Mouse (Mus musculus) WW6 (cell line): Measurements from ENCODE around the gene Kcnk4.
A peak's percentile ranks its signal among the peaks of the same experiment; 100 is the strongest.

ENCODE experiments used
- DNase-seq: peaks from one replicate; pipeline ENCODE4 v3.0.0-alpha.2; 2013; ENCODE audit warnings: low read depth, low spot score

The Kcnk4 gene

GRCm38 (mm10) chr19:6937541-6938465 lies 3.5 kb upstream of the Kcnk4 start:
- DNase-seq, result no peak

DNA sequence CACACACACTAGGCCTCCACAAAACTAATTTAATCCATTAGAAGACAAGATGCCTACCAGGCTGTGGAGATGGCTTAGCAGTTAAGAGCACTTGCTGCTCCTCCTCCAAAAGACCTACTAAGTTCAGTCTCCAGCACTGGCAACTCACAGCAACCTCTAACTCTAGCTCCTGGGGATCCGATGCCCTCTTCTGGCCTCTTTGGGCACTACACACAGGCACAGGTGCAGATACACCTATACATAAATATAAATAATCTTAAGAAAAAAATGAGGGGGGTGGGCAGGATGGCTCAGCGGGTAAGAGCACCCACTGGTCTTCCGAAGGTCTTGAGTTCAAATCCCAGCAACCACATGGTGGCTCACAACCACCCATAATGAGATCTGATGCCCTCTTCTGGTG lies 2.0 kb upstream of the Kcnk4 start:
- DNase-seq, result no peak

- DNase-seq, result no peak
Measured at GRCm38 (mm10) chr19:6933436-6934194, 700 bp downstream of the Kcnk4 start.

DNA sequence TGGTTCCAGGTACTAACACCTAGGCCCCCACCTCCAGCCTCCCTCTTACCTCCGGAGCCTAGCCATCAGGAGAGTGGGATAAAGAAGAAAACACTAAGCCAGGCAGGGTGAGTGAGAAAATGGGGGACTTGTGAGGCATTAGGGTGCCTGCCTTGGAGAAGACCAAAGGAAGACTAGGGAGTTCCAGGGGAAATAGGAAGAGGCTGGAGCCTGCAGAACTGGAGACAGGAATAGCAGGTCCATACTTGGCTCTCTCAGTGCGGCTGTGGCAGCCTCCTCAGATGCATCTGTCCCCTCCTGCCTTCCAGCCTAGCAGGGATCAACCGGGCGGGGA lies 1.2 kb downstream of the Kcnk4 start:
- no peak for DNase-seq

DNA sequence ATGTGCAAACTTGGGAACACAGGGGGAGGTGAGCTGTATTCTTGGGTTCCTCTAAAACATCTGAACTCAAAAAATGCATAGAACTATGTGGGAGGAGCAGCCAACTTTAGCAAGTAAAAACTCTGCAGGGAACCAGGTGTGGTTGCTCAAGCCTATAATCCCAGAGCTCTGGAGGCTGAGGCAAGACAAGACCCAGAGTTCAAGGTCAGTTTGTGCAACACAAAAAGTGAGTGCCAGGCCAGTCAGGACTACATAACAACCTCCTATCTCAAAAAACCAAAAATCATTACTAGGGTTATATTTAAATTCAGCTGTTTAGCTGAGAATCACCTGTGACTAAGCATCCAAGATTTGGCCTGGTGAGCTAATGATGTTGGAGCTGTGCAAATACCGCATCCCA lies 2.3 kb downstream of the Kcnk4 start:
- no peak for DNase-seq

- no peak for DNase-seq
Measured at GRCm38 (mm10) chr19:6931002-6931401, 3.3 kb downstream of the Kcnk4 start.

DNA sequence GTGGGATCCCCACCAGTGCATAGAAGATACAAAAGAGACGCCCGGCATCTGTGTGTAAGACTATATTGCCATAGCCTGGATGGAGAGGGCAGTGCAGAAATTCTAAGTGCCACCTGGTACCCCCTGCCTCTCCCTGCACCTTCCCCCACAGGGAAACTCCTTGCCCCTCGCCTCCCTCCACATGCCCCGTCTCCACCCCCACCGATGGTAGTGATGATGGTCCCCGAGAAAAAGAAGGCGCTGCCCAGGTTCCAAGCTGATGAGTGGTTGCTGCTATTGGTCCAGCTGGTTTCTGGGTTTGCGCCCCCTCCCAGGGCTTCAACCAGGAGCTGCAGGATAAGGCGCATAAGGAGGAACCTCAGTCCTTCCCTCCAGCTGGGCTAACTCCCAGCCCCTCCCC lies 6.2 kb downstream of the Kcnk4 start:
- no peak for DNase-seq

DNA sequence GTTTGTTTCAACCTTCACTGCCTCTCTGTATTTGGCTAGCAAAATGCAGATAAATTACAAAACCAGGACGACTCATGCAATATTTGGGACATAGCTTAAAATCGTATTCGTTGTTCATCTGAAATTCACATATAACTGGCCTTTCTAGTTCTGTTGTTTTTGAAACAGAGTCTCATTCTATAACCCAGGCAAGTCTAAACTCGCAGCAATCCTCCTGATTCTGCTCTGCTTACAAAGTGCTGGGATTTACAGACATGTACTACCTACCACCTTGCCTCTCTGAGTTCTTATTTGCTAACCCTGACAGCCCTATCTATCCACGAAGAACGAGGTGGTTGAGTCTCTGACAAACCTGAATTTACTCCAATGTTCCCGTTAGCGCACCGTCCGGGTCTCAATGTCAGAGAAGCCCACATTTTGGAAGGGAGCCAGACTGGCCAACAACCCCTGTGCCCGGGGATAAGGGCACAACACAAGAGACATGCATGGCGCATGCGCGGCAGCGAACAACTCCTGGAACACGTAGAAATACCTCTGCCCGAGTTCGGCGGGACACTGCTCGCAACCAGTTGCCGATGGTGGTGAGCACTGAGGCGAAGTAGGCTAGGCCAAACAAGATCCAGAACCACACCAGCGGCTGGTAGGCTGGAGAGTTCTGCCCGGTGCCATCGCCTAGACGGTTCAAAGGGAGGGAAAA lies 7.6 kb downstream of the Kcnk4 start:
- DNase-seq, result no peak

- DNase-seq, result no peak
Measured at GRCm38 (mm10) chr19:6925611-6926329, 8.5 kb downstream of the Kcnk4 start.

DNA sequence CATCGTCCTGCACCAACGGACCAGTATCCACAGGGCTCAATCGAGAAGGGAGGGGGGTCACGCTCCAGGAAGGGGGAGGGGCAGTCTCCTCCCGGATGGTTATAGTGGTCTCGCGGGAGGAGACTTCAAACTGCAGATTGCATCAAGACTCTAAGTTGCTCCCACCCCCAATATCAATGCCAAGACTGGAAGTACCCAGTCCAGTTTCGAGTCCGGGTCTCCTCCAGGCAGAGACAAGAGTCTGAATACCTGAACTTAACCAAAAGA lies 9.1 kb downstream of the Kcnk4 start, which contains the start of gene Catsperz:
Gene Catsperz, minus strand, starts transcription at position 74 of the 267 bp plus-strand sequence.
- no peak for DNase-seq

DNA sequence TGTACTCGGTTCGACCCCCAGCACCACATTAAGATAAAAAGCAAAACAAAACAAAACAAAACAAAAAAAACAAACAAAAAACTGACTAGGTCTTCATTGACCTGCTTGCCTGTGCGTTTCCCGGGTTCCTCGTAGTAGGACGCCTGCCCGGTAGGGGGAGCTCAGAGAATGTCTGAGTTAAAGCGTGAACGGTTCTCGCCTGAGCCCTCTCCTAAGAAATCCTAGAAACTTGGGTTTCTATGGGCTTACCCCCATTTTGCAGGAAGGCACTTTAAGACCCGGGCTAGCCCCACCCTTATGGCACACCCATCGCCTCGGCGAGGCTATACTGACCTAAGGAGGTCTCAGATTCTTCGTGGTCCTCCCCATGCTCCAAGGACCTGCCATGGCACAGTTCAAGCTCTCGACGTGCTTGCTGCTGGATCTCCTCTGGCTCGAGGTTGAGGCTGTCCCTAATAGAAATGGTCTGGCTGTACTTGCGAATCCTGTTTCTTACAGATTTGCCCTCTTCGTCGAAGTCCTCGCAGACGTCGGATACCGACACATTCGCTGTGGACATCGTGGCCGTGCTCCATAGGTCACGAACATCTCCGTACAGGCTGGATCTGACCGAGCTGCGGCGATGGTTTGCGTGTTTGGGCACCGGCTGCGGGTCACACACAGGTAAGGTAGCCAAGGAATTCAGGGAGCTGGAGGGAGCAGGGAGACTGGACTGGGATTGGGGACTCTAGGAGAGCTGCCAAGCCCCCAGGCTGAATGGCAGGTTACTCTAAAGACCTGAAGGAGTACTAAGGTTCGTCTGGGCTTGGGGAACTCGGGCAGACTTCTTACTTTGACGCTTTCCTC lies 9.6 kb downstream of the Kcnk4 start:
- DNase-seq, result no peak

GRCm38 (mm10) chr19:6922901-6923735 lies 11.2 kb downstream of the Kcnk4 start:
- no peak for DNase-seq

- peak; percentile 100 for DNase-seq
Measured at GRCm38 (mm10) chr19:6921647-6922567, 12.4 kb downstream of the Kcnk4 start, which contains the start of gene Esrra. TSS of gene Esrra (minus strand) at chr19:6921813.

GRCm38 (mm10) chr19:6920741-6921636 lies 13.3 kb downstream of the Kcnk4 start:
- DNase-seq, result no peak

DNA sequence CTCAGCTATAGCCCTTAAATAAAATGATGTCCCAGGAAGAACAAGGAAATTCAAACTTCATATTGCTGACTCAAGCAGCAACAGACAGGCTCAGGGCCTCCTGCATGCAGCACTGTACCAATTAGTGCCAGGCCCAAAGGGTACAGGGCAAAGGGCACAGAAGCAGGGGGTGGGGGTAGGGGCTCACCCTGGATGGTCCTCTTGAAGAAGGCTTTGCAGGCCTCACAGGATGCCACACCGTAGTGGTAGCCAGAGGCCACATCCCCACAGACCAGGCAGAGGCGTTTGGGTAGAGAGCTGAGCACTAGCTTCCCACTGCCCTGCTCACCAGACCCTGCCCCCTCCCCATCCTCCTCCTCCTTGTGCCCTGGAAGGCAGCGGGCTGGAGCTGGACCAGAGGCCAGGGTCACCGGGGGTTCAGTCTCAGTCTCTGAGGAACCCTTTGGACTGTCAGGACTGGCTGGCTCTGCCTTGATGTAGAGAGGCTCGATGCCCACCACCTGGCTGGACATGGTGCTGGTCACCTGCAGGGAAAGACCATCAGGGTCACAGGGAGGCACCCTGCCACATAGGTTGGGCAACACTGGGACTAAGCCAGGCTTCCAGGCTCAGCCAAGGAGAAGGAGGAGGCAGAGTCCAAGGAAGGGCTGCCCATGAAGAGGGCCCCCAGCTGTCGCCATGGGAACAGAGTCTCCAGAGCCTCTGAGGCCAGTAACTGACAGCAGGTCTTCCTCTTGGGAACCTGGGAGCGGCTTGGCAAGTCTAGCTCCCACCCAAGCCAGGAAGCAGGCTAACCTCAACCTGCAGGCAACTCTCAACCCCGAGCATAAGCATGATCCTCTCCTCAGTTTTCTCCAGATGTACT lies 14.2 kb downstream of the Kcnk4 start:
- DNase-seq, result no peak

DNA sequence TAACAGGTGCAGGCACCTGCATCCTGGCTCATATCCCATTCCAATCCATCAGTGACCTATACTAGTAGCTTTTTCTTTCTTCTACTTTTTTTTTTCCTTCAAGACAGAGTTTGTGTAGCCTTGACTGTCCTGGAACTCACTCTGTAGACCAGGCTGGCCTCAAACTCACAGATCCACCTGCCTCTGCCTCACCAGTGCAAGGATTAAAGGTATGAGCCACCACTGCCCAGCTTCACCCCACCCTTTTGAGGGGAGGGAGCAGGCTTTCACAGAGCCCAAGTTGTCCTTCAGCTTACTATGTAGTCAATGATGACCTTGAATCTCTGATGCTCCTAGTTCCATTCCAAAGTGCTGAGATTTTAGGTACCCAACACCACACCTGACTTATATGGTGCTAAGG lies 14.9 kb downstream of the Kcnk4 start:
- no peak for DNase-seq

GRCm38 (mm10) chr19:6918321-6918720 lies 16.0 kb downstream of the Kcnk4 start:
- DNase-seq, result no peak
